Mouse (Mus musculus): ENCODE measurements around the gene Tars2.

DNA sequence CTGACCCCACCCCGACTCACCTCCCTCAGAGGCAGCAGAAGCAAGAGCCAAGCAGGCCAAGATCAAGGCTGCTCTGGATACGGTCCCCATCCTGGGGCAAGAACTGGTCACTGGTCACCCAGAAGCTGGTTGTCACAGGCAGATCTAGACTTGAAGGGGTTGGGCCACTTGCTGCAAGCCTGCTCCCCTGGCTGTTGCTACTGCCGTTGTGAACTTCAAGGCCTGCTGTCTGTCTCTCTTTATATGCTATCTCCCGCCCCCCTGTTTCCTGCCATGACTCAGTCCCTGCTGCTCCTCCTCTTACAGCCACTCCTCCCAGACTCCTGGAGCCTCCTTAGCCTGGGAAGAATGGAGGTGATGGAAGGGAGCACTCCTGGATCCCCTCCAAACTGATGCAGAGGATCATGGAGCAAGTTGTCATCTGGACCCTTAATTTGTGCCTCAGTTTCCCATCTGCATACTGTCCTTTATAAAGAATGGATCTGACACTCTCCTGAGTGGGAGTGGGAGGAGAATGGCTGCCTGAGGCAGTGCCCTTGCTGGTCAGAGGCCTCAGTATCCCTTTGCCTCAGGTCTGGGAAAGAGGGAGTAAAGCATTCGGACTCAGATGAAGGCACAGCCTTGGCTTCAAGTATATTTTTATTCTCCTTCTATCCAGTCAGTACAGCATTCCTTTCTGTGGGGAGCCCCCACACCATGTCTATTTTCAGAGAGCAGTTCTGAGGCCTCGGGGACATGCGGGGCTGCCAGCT lies 20.5 kb downstream of the Tars2 start, which contains the start of gene Ecm1:
- TF ChIP-seq TAL1 (conservative IDR thresholded peaks at IDR 0.05; ENCODE audit: low read depth, low read length) (no peak), CTCF (IDR thresholded peaks at IDR 0.05; ENCODE audit: low read depth, low read length) (no peak; the same call in 1 of the 2 replicates), GATA2 (IDR thresholded peaks at IDR 0.05; ENCODE audit: borderline replicate concordance, low read depth, low read length) (no peak)

All from G1E (cell line).